Comparison of ENCODE assay signal across 10 mouse cellular contexts in the genomic region with DNA sequence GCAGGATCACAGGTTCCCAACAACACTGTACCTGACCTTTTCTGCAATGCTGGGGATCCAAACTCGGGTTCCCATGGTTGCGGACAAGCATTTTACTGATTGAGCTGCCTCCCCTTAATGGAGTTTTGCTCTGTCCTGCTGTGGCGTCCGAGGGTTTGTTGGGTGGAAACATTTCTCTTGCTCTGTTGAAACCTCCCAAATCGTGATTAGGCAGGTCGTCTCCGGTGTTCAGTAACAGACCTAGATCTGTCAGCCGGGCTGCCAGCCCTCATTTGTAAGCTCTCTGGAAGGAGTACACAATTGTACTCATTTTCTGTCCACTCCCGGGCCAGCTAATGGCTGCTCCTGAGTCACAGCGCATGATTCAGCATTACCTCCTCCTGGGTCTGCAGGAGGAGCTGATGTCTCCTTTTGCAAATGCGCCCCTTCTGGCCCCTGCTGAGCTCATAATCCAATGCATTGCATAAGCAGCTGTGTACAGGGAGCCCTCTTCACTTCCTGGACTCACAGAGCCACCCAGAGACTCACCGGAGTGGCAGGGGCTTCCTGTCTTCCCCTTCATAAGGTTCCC. TPM values are rescaled to one million over a fixed set of nuclear protein-coding genes. Genes with fewer than 3 reads are reported as not detected.
A peak's percentile ranks its signal among the peaks of the same experiment; 100 is the strongest.
DNase-seq lines count a peak whose midpoint lies in the region; ATAC-seq lines count a peak whose summit lies in the region.
"Had no signal": no experiment of that assay in that cellular context is flagged by ENCODE, and none has a peak within 500 bp of the region (broad histone marks: within the 10 kb centered on the region; RNA-seq: fewer than 3 reads in every experiment).

No protein-coding gene starts in this region.

- 0 out of 2 replicates have a peak, but pooled peaks have one; percentile 19 for ATAC-seq in heart, embryonic 16.5 days (replicated peaks; ENCODE audit: extremely low read depth, insufficient read depth, low FRiP score)
- ATAC-seq in midbrain, embryonic 15.5 days (replicated peaks), result no peak

- H3K9me3 ChIP-seq in heart, embryonic 16.5 days (replicated peaks; ENCODE audit: control insufficient read depth, low read length), result no peaks in the 10 kb centered on the region
- H3K9me3 ChIP-seq in midbrain, embryonic 15.5 days, result no peaks in the 10 kb centered on the region
- H3K9me3 ChIP-seq: embryonic facial prominence, embryonic 13.5 days had no signal

- H3K4me1 ChIP-seq in heart, embryonic 16.5 days (ENCODE audit: control insufficient read depth, insufficient read depth, low read length), result peaks cover 29% of the 10 kb centered on the region
- H3K4me1 ChIP-seq in midbrain, embryonic 15.5 days, result peaks cover 10% of the 10 kb centered on the region
- H3K4me1 ChIP-seq: megakaryocyte, embryonic 14.5 days had no signal

- no peaks in the 10 kb centered on the region for H3K27me3 ChIP-seq in heart, embryonic 16.5 days (ENCODE audit: control insufficient read depth, insufficient read depth, low read length)
- H3K27me3 ChIP-seq in midbrain, embryonic 15.5 days (replicated peaks), result no peaks in the 10 kb centered on the region
- H3K27me3 ChIP-seq: embryonic facial prominence, embryonic 13.5 days; megakaryocyte, embryonic 14.5 days had no signal

- H3K9ac ChIP-seq in heart, embryonic 16.5 days (ENCODE audit: low read length), result peak overlapping the region; percentile 34
- H3K9ac ChIP-seq in midbrain, embryonic 15.5 days, result no peak overlapping the region
- H3K9ac ChIP-seq: embryonic facial prominence, embryonic 13.5 days had no signal

- no peaks in the 10 kb centered on the region for H3K36me3 ChIP-seq in heart, embryonic 16.5 days (ENCODE audit: control insufficient read depth, insufficient read depth)
- H3K36me3 ChIP-seq in midbrain, embryonic 15.5 days (replicated peaks), result no peaks in the 10 kb centered on the region
- H3K36me3 ChIP-seq: embryonic facial prominence, embryonic 13.5 days had no signal

- WGBS in heart, embryonic 16.5 days, result 41% methylated on average over 12 of the region's 12 CpGs
- 36% methylated on average over 12 of the region's 12 CpGs for WGBS in midbrain, embryonic 15.5 days

- peak; percentile 54 to 66 for DNase-seq in urinary bladder, adult 18-20 months (ENCODE audit: low spot score in 2 of 2)
- no peak for DNase-seq in urinary bladder, postnatal 10 days (ENCODE audit: low spot score)
- peak; percentile 48 to 55 for DNase-seq in cerebellum, adult 18-20 months
- DNase-seq in left cerebral cortex, adult 9 months (ENCODE audit: low spot score in 2 of 2), result peak; percentile 25 to 34
- peak; percentile 81 for DNase-seq in thymus, postnatal 0 days (ENCODE audit: low spot score)
- DNase-seq in natural killer cell, adult 2 months (ENCODE audit: low spot score in 2 of 2), result no peak

- no peak overlapping the region for H3K4me2 ChIP-seq in heart, embryonic 16.5 days (ENCODE audit: low read depth, low read length)
- 0 out of 2 replicates have a peak overlapping the region, but pooled peaks have one; percentile 1 for H3K4me2 ChIP-seq in midbrain, embryonic 15.5 days
- H3K4me2 ChIP-seq: embryonic facial prominence, embryonic 13.5 days had no signal

- 0 out of 2 replicates have a peak overlapping the region, but pooled peaks have one; percentile 18 for H3K27ac ChIP-seq in heart, embryonic 16.5 days (ENCODE audit: low read length)
- H3K27ac ChIP-seq in midbrain, embryonic 15.5 days, result no peak overlapping the region
- H3K27ac ChIP-seq: embryonic facial prominence, embryonic 13.5 days had no signal

- H3K4me3 ChIP-seq in heart, embryonic 16.5 days (ENCODE audit: low read length), result no peak overlapping the region
- no peak overlapping the region for H3K4me3 ChIP-seq in midbrain, embryonic 15.5 days
- H3K4me3 ChIP-seq: embryonic facial prominence, embryonic 13.5 days had no signal

RNA-seq across cellular contexts. Expression of a gene that starts 49.8 kb away (rescaled TPM):
- 19.9 and 24.4 TPM in 2 replicates for polyA plus RNA-seq in heart, embryonic 16.5 days (2015; fragmentation: Nextera tagmentation; extraction: Ambion mirVana)
- 28.2 and 28.7 TPM in 2 replicates for polyA plus RNA-seq in midbrain, embryonic 15.5 days (2015; fragmentation: Nextera tagmentation; extraction: Ambion mirVana)
- 3.0 and 3.4 TPM in 2 replicates for polyA plus RNA-seq in thymus, postnatal 0 days (2015; fragmentation: Nextera tagmentation; extraction: Ambion mirVana)

RNA-seq across cellular contexts. Expression of a gene that starts 50.2 kb away (rescaled TPM):
- polyA plus RNA-seq in heart, embryonic 16.5 days (2015; fragmentation: Nextera tagmentation; extraction: Ambion mirVana), result 6.6 and 6.9 TPM in 2 replicates
- 8.9 and 9.3 TPM in 2 replicates for polyA plus RNA-seq in midbrain, embryonic 15.5 days (2015; fragmentation: Nextera tagmentation; extraction: Ambion mirVana)
- polyA plus RNA-seq in thymus, postnatal 0 days (2015; fragmentation: Nextera tagmentation; extraction: Ambion mirVana), result 2.5 and 3.5 TPM in 2 replicates

Comparison
In these comparisons a context has a peak if more than half of its experiments do, and no peak if none do; other contexts are left out.
1. DNase-seq: peak in urinary bladder, adult 18-20 months (2 of 2), cerebellum, adult 18-20 months (2 of 2), left cerebral cortex, adult 9 months (2 of 2) and thymus, postnatal 0 days (single experiment); none in urinary bladder, postnatal 10 days (single experiment) and natural killer cell, adult 2 months (0 of 2).